Mouse (Mus musculus) embryonic facial prominence, embryonic 15.5 days (tissue): ENCODE data around the gene Hivep2. TPM values are rescaled to one million over a fixed set of nuclear protein-coding genes. Genes with fewer than 3 reads are reported as not detected.

Experiments
- ATAC-seq: fragments of 200-750 bp; cut with Nextera tagmentation; 2 replicates; pipeline ENCODE4 v1.8.0; 2017; ENCODE audit warnings: low read depth, moderate TSS enrichment; ENCODE audit not compliant: insufficient number of reproducible peaks, low FRiP score, low TSS enrichment
- H3K27ac ChIP-seq: fragments of 300-500 bp; sonication (generic); replicated peaks from 2 replicates; pipeline ENCODE4 v1.5.1; 2015; ENCODE audit warnings: mild to moderate bottlenecking, inconsistent platforms
- H3K27me3 ChIP-seq: fragments of 300-500 bp; sonication (generic); 2 replicates; pipeline ENCODE4 v1.6.1; 2015; ENCODE audit warnings: inconsistent platforms
- H3K36me3 ChIP-seq: fragments of 300-500 bp; sonication (generic); 2 replicates; pipeline ENCODE4 v1.6.1; 2015; ENCODE audit warnings: mild to moderate bottlenecking, inconsistent platforms
- H3K4me1 ChIP-seq: fragments of 300-500 bp; sonication (generic); 2 replicates; pipeline ENCODE4 v1.6.1; 2015; ENCODE audit warnings: inconsistent platforms
- H3K4me2 ChIP-seq: fragments of 300-500 bp; sonication (generic); replicated peaks from 2 replicates; pipeline ENCODE4 v1.6.1; 2015; ENCODE audit warnings: mild to moderate bottlenecking, inconsistent platforms
- H3K4me3 ChIP-seq: fragments of 300-500 bp; sonication (generic); replicated peaks from 2 replicates; pipeline ENCODE4 v1.5.1; 2015; ENCODE audit warnings: mild to moderate bottlenecking, inconsistent platforms
- H3K9ac ChIP-seq: fragments of 300-500 bp; sonication (generic); 2 replicates; pipeline ENCODE4 v1.6.1; 2015; ENCODE audit warnings: inconsistent platforms
- H3K9me3 ChIP-seq: fragments of 300-500 bp; sonication (generic); replicated peaks from 2 replicates; pipeline ENCODE4 v1.6.1; 2016; ENCODE audit warnings: inconsistent platforms
- WGBS: fragments of 180-500 bp; shearing (Covaris S2); methylation state at CpG from one replicate; pipeline ENCODE4 v1.1.7; 2015; 5-methylcytosine and 5-hydroxymethylcytosine counted together
- polyA plus RNA-seq: library from polyadenylated mRNA; unstranded; fragments of >200 nt; fragmentation: Nextera tagmentation; extraction: Ambion mirVana; gene quantifications from 2 replicates; pipeline ENCODE4 v1.2.1, GENCODE M21; 2015

The Hivep2 gene
- polyA plus RNA-seq, 1 experiment from 2014 or later: 10.0 TPM

DNA sequence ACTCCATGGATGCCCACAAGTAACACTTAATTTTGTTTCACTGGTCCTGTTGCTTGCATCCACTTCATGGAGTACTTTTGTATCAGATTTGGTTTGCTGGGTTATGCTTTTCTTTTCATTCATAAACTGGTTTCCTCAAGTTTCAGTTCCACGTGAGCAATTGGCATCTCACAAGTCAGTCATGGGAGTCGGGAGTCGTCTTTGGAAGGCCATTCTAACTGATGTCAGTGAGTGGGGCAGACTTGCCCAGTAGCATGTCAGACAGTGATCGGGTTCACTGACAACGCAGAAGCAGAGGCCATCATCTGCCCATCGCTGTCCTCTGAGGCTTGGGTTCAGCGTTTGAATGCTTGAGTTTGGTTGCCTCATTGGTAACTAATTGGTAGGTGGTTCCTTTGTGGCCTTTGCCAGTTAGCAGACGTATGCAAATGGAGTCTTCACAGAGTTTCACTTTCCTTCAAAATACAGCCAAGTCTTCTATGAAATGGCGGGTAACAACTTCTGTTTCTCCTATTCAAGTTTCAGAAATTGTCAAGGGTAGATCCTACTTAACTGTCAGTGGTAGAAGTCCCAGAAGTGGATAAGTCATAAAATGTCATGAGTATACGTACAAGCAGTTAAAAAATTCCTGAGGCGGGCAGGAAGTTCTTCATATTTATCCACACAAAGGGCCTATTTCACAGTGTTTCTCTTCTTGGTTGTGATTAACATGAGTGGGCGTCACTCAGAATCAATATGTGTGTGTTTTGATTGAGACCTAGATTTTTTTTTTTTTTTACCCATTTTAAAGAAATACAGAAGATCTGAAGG, 76.9 kb downstream of the Hivep2 start:
- H3K4me1 ChIP-seq: peaks cover 21% of the 10 kb centered on the region
- no peak overlapping the region for H3K4me2 ChIP-seq
- 79% methylated on average over 12 of the region's 12 CpGs for WGBS
- no peak overlapping the region for H3K4me3 ChIP-seq
- no peak overlapping the region for H3K9ac ChIP-seq
- no peaks in the 10 kb centered on the region for H3K27me3 ChIP-seq
- H3K9me3 ChIP-seq: no peaks in the 10 kb centered on the region
- H3K36me3 ChIP-seq: no peaks in the 10 kb centered on the region
- H3K27ac ChIP-seq: no peak overlapping the region
- no peak for ATAC-seq

- WGBS: 84% methylated on average over 4 of the region's 4 CpGs
- no peaks in the 10 kb centered on the region for H3K27me3 ChIP-seq
- H3K27ac ChIP-seq: no peak overlapping the region
- no peak for ATAC-seq
- no peaks in the 10 kb centered on the region for H3K9me3 ChIP-seq
- H3K4me1 ChIP-seq: peaks cover 27% of the 10 kb centered on the region
- H3K4me3 ChIP-seq: no peak overlapping the region
- H3K36me3 ChIP-seq: no peaks in the 10 kb centered on the region
- H3K4me2 ChIP-seq: no peak overlapping the region
- no peak overlapping the region for H3K9ac ChIP-seq
Observed at GRCm38 (mm10) chr10:14043349-14043710, 77.5 kb downstream of the Hivep2 start.

GRCm38 (mm10) chr10:14044046-14044782, 78.3 kb downstream of the Hivep2 start:
- Histone ChIP-seq H3K27ac (no peak overlapping the region), H3K4me2 (no peak overlapping the region), H3K9ac (no peak overlapping the region), H3K4me1 (peaks cover 36% of the 10 kb centered on the region), H3K9me3 (no peaks in the 10 kb centered on the region), H3K36me3 (no peaks in the 10 kb centered on the region), H3K4me3 (no peak overlapping the region), H3K27me3 (no peaks in the 10 kb centered on the region)
- 41% methylated on average over 14 of the region's 14 CpGs for WGBS
- no peak for ATAC-seq

DNA sequence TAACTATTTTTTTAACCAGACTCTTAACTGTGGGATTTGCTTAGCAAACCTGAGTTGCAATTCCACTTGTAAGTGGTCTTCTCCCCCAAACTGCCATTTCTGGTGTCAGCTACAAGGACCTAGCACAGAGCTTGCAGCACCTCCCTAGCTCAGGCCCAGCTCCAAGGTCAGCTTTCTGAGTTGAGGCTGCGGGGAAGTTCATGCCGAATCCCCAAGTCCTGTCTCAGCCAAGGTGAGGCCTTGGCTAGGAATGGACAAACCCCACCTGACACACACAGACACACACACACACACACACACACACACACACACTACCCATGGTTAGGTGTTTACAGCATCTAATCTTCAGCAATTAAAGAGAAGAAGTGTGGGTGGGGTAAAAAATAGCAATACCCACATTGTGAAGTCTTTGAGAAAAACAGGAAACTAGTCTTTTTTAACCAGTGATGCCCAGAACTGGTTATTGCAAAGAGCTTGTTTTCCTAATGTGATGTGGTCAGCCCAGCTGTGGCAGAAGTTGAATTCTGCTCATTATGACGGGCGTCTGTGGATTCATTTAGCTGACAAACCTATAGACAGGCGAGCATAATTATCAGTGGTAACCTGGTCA, 79.0 kb downstream of the Hivep2 start:
- Histone ChIP-seq H3K36me3 (no peaks in the 10 kb centered on the region), H3K4me2 (no peak overlapping the region), H3K27me3 (no peaks in the 10 kb centered on the region), H3K9me3 (no peaks in the 10 kb centered on the region), H3K4me3 (no peak overlapping the region), H3K9ac (no peak overlapping the region), H3K27ac (no peak overlapping the region), H3K4me1 (peaks cover 37% of the 10 kb centered on the region)
- 77% methylated on average over 5 of the region's 5 CpGs for WGBS
- ATAC-seq: no peak

GRCm38 (mm10) chr10:14045745-14046144, 79.9 kb downstream of the Hivep2 start:
- H3K9me3 ChIP-seq: no peaks in the 10 kb centered on the region
- H3K9ac ChIP-seq: no peak overlapping the region
- no peak overlapping the region for H3K4me3 ChIP-seq
- H3K4me2 ChIP-seq: no peak overlapping the region
- no peaks in the 10 kb centered on the region for H3K27me3 ChIP-seq
- ATAC-seq: no peak
- WGBS: 27% methylated on average over 4 of the region's 4 CpGs
- H3K27ac ChIP-seq: 0 out of 2 replicates have a peak overlapping the region, but pooled peaks have one; percentile 48
- H3K4me1 ChIP-seq: peaks cover 37% of the 10 kb centered on the region
- no peaks in the 10 kb centered on the region for H3K36me3 ChIP-seq

DNA sequence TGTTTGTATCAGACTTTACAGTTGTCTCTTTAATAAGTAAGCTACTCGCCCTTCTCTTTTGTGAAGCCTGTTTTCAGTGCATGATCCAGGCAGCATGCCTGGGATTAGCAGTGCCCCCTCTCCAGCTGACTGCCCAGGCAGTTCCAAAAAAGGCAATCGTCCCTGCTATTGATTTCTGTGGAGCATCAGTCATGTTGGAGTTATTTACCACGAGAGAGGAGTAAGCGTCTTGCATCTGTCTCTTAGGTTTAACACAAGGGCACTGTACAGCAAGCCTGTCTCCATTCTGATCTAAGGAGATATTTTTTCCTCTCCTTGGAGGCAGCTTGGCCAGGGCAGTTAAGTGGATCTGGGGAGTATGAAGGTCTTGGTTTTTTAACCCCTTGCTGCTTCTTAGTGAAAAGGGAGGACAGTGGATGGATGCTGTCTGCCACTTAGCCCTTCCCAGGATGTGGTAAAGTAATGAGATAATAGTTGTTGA, 80.3 kb downstream of the Hivep2 start:
- 0 out of 2 replicates have a peak overlapping the region, but pooled peaks have one; percentile 48 for H3K27ac ChIP-seq

DNA sequence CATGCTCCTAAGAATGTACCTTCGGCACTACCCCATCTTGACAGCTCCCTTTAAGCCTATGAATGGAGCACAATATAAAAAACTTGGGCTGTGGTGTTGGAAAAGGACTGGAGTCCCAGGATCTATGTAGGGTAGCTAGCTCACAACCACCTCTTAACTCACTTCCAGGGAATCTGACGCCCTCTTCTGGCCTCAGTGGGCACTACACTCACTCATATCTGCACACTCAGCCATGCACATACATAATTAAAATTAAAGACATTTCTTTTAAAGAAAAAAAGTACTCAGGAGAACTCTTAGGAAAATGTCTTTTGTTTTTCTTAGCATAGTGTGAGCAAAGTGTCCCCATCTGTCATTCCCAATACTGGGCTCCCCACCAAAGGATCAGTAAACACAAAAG, 81.1 kb downstream of the Hivep2 start:
- Histone ChIP-seq H3K9me3 (no peaks in the 10 kb centered on the region), H3K27ac (0 out of 2 replicates have a peak overlapping the region, but pooled peaks have one; percentile 34), H3K4me2 (no peak overlapping the region), H3K27me3 (no peaks in the 10 kb centered on the region), H3K9ac (no peak overlapping the region), H3K4me1 (peaks cover 34% of the 10 kb centered on the region), H3K36me3 (no peaks in the 10 kb centered on the region), H3K4me3 (no peak overlapping the region)
- 58% methylated on average over 2 of the region's 2 CpGs for WGBS
- no peak for ATAC-seq

More for the DNA sequence above, 80.3 kb downstream of the Hivep2 start:
- ATAC-seq: 0 out of 2 replicates have a peak, but pooled peaks have one; percentile 21
- H3K4me1 ChIP-seq: peaks cover 34% of the 10 kb centered on the region
- no peak overlapping the region for H3K4me3 ChIP-seq
- H3K9ac ChIP-seq: no peak overlapping the region
- no peaks in the 10 kb centered on the region for H3K36me3 ChIP-seq
- no peaks in the 10 kb centered on the region for H3K9me3 ChIP-seq
- no peak overlapping the region for H3K4me2 ChIP-seq
- no peaks in the 10 kb centered on the region for H3K27me3 ChIP-seq
- WGBS: 13% methylated on average over 4 of the region's 4 CpGs

- no peak for ATAC-seq
- no peaks in the 10 kb centered on the region for H3K36me3 ChIP-seq
- H3K9me3 ChIP-seq: no peaks in the 10 kb centered on the region
- no peak overlapping the region for H3K4me2 ChIP-seq
- peaks cover 34% of the 10 kb centered on the region for H3K4me1 ChIP-seq
- H3K27ac ChIP-seq: no peak overlapping the region
- WGBS: 34% methylated on average over 2 of the region's 2 CpGs
- no peaks in the 10 kb centered on the region for H3K27me3 ChIP-seq
- no peak overlapping the region for H3K4me3 ChIP-seq
- no peak overlapping the region for H3K9ac ChIP-seq
Observed at GRCm38 (mm10) chr10:14047661-14048060, 81.8 kb downstream of the Hivep2 start.

- Histone ChIP-seq H3K4me2 (no peak overlapping the region), H3K4me1 (peaks cover 34% of the 10 kb centered on the region), H3K9me3 (no peaks in the 10 kb centered on the region), H3K27me3 (no peaks in the 10 kb centered on the region), H3K27ac (peak overlapping the region; percentile 45), H3K9ac (no peak overlapping the region), H3K4me3 (no peak overlapping the region), H3K36me3 (no peaks in the 10 kb centered on the region)
- peak; percentile 25; the same call in 1 of the 2 replicates for ATAC-seq
- WGBS: 37% methylated on average over 5 of the region's 5 CpGs
Observed at GRCm38 (mm10) chr10:14048322-14048915, 82.5 kb downstream of the Hivep2 start.

GRCm38 (mm10) chr10:14048916-14049445, 83.1 kb downstream of the Hivep2 start:
- ATAC-seq: 0 out of 2 replicates have a peak, but pooled peaks have one; percentile 20

More at GRCm38 (mm10) chr10:14048916-14049445, 83.1 kb downstream of the Hivep2 start:
- Histone ChIP-seq H3K9ac (no peak overlapping the region), H3K27ac (peak overlapping the region; percentile 45; the same call in 1 of the 2 replicates), H3K4me3 (no peak overlapping the region), H3K36me3 (no peaks in the 10 kb centered on the region), H3K4me2 (no peak overlapping the region), H3K4me1 (peaks cover 33% of the 10 kb centered on the region), H3K27me3 (no peaks in the 10 kb centered on the region), H3K9me3 (no peaks in the 10 kb centered on the region)
- 35% methylated on average over 10 of the region's 10 CpGs for WGBS
